24 mouse cellular contexts compared by ENCODE assay signal in genomic region chr2:60647650-60648049, GRCm38 (mm10).
DNase-seq lines count a peak whose midpoint lies in the region; ATAC-seq lines count a peak whose summit lies in the region.
"Had no signal": no experiment of that assay in that cellular context is flagged by ENCODE, and none has a peak within 500 bp of the region (broad histone marks: within the 10 kb centered on the region; RNA-seq: fewer than 3 reads in every experiment).

No protein-coding gene starts in this region.

- no peak overlapping the region for H3K4me2 ChIP-seq in embryonic facial prominence, embryonic 12.5 days (replicated peaks)
- H3K4me2 ChIP-seq in hindbrain, embryonic 14.5 days (replicated peaks): no peak overlapping the region
- H3K4me2 ChIP-seq in limb, embryonic 13.5 days (replicated peaks): no peak overlapping the region
- H3K4me2 ChIP-seq in neural tube, embryonic 14.5 days (ENCODE audit: low read depth, low read length): no peak overlapping the region
- H3K4me2 ChIP-seq: embryonic facial prominence, embryonic 13.5 days; heart, embryonic 13.5 days; liver, embryonic 11.5 days; midbrain, embryonic 11.5 days had no signal

- no peaks in the 10 kb centered on the region for H3K36me3 ChIP-seq in embryonic facial prominence, embryonic 12.5 days
- H3K36me3 ChIP-seq in embryonic facial prominence, embryonic 10.5 days (replicated peaks): no peaks in the 10 kb centered on the region
- H3K36me3 ChIP-seq in hindbrain, embryonic 14.5 days (replicated peaks; ENCODE audit: control insufficient read depth, insufficient read depth): no peaks in the 10 kb centered on the region
- H3K36me3 ChIP-seq in hindbrain, embryonic 10.5 days: no peaks in the 10 kb centered on the region
- no peaks in the 10 kb centered on the region for H3K36me3 ChIP-seq in limb, embryonic 13.5 days
- no peaks in the 10 kb centered on the region for H3K36me3 ChIP-seq in limb, embryonic 10.5 days
- no peaks in the 10 kb centered on the region for H3K36me3 ChIP-seq in neural tube, embryonic 14.5 days (ENCODE audit: control insufficient read depth, insufficient read depth, low read length)
- H3K36me3 ChIP-seq: embryonic facial prominence, embryonic 13.5 days; heart, embryonic 13.5 days had no signal

- ATAC-seq in embryonic facial prominence, embryonic 12.5 days (ENCODE audit: insufficient number of reproducible peaks, insufficient read depth, low FRiP score, low TSS enrichment): peak; percentile 52
- peak; percentile 29; the same call in 1 of the 2 replicates for ATAC-seq in hindbrain, embryonic 14.5 days (ENCODE audit: low FRiP score)
- ATAC-seq in limb, embryonic 13.5 days (ENCODE audit: low FRiP score, low read depth): peak; percentile 36; the same call in 1 of the 2 replicates
- peak; percentile 58; the same call in 1 of the 2 replicates for ATAC-seq in neural tube, embryonic 14.5 days (ENCODE audit: low read depth)
- ATAC-seq: CD4-positive, CD25-positive, alpha-beta regulatory T cell, adult 4 months; liver, postnatal 0 days; lung, postnatal 0 days had no signal

- no peak for DNase-seq in embryonic facial prominence, embryonic 10.5 days (ENCODE audit: low spot score)
- DNase-seq in hindbrain, embryonic 14.5 days (ENCODE audit: low spot score): no peak
- DNase-seq in hindbrain, embryonic 10.5 days (ENCODE audit: low spot score): no peak
- DNase-seq in limb, embryonic 10.5 days (ENCODE audit: low spot score): no peak
- DNase-seq in gastrocnemius, adult 18-20 months (ENCODE audit: low spot score): no peak
- DNase-seq: adrenal gland, postnatal 25 days; cerebellum, adult 8-10 months; cerebellum, postnatal 36 days; gastrocnemius, postnatal 36 days; heart, adult 2 months; heart, postnatal 14 days; kidney, adult 8-10 months; liver, postnatal 0 days had no signal

- no peak overlapping the region for H3K9ac ChIP-seq in embryonic facial prominence, embryonic 12.5 days
- H3K9ac ChIP-seq in hindbrain, embryonic 14.5 days: no peak overlapping the region
- no peak overlapping the region for H3K9ac ChIP-seq in limb, embryonic 13.5 days
- H3K9ac ChIP-seq in neural tube, embryonic 14.5 days (replicated peaks; ENCODE audit: low read depth, low read length): no peak overlapping the region
- H3K9ac ChIP-seq: embryonic facial prominence, embryonic 13.5 days; heart, embryonic 13.5 days; liver, postnatal 0 days had no signal

- H3K4me3 ChIP-seq in embryonic facial prominence, embryonic 12.5 days: no peak overlapping the region
- no peak overlapping the region for H3K4me3 ChIP-seq in embryonic facial prominence, embryonic 10.5 days
- no peak overlapping the region for H3K4me3 ChIP-seq in hindbrain, embryonic 14.5 days (replicated peaks; ENCODE audit: low read length)
- no peak overlapping the region for H3K4me3 ChIP-seq in hindbrain, embryonic 10.5 days
- no peak overlapping the region for H3K4me3 ChIP-seq in limb, embryonic 13.5 days
- H3K4me3 ChIP-seq in limb, embryonic 10.5 days: no peak overlapping the region
- no peak overlapping the region for H3K4me3 ChIP-seq in neural tube, embryonic 14.5 days (ENCODE audit: low read depth, low read length)
- H3K4me3 ChIP-seq: embryonic facial prominence, embryonic 13.5 days; erythroblast, embryonic 14.5 days; heart, adult 2 months; heart, embryonic 13.5 days had no signal

- no peaks in the 10 kb centered on the region for H3K27me3 ChIP-seq in embryonic facial prominence, embryonic 12.5 days
- H3K27me3 ChIP-seq in embryonic facial prominence, embryonic 10.5 days (replicated peaks; ENCODE audit: low read depth, poor library complexity, severe bottlenecking): no peaks in the 10 kb centered on the region
- no peaks in the 10 kb centered on the region for H3K27me3 ChIP-seq in hindbrain, embryonic 14.5 days (ENCODE audit: control insufficient read depth, insufficient read depth, low read length)
- no peaks in the 10 kb centered on the region for H3K27me3 ChIP-seq in hindbrain, embryonic 10.5 days (ENCODE audit: insufficient read depth, poor library complexity, severe bottlenecking)
- H3K27me3 ChIP-seq in limb, embryonic 13.5 days: no peaks in the 10 kb centered on the region
- H3K27me3 ChIP-seq in limb, embryonic 10.5 days (ENCODE audit: low read depth, poor library complexity, severe bottlenecking): no peaks in the 10 kb centered on the region
- no peaks in the 10 kb centered on the region for H3K27me3 ChIP-seq in neural tube, embryonic 14.5 days (ENCODE audit: control insufficient read depth, insufficient read depth, low read length)
- H3K27me3 ChIP-seq: embryonic facial prominence, embryonic 13.5 days; heart, embryonic 13.5 days had no signal

- 61% methylated on average over 5 of the region's 5 CpGs for WGBS in embryonic facial prominence, embryonic 12.5 days
- WGBS in embryonic facial prominence, embryonic 10.5 days: 68% methylated on average over 5 of the region's 5 CpGs
- WGBS in hindbrain, embryonic 14.5 days: 58% methylated on average over 5 of the region's 5 CpGs
- 78% methylated on average over 5 of the region's 5 CpGs for WGBS in hindbrain, embryonic 10.5 days
- WGBS in limb, embryonic 13.5 days: 68% methylated on average over 5 of the region's 5 CpGs
- 72% methylated on average over 5 of the region's 5 CpGs for WGBS in limb, embryonic 10.5 days
- 23% methylated on average over 5 of the region's 5 CpGs for WGBS in neural tube, embryonic 14.5 days

- 0 out of 2 replicates have a peak, but pooled peaks cover 3% of the 10 kb centered on the region for H3K4me1 ChIP-seq in embryonic facial prominence, embryonic 12.5 days
- no peaks in the 10 kb centered on the region; the same call in 1 of the 2 replicates for H3K4me1 ChIP-seq in embryonic facial prominence, embryonic 10.5 days
- no peaks in the 10 kb centered on the region for H3K4me1 ChIP-seq in hindbrain, embryonic 14.5 days (replicated peaks; ENCODE audit: control insufficient read depth, insufficient read depth, low read length)
- no peaks in the 10 kb centered on the region for H3K4me1 ChIP-seq in hindbrain, embryonic 10.5 days (replicated peaks)
- H3K4me1 ChIP-seq in limb, embryonic 13.5 days: peaks cover 17% of the 10 kb centered on the region
- H3K4me1 ChIP-seq in limb, embryonic 10.5 days: peaks cover 7% of the 10 kb centered on the region; the same call in 1 of the 2 replicates
- 0 out of 2 replicates have a peak, but pooled peaks cover 3% of the 10 kb centered on the region for H3K4me1 ChIP-seq in neural tube, embryonic 14.5 days (ENCODE audit: control insufficient read depth, insufficient read depth, low read length)
- H3K4me1 ChIP-seq: embryonic facial prominence, embryonic 13.5 days had no signal

- no peaks in the 10 kb centered on the region for H3K9me3 ChIP-seq in embryonic facial prominence, embryonic 12.5 days
- no peaks in the 10 kb centered on the region for H3K9me3 ChIP-seq in embryonic facial prominence, embryonic 10.5 days
- no peaks in the 10 kb centered on the region for H3K9me3 ChIP-seq in hindbrain, embryonic 14.5 days (ENCODE audit: control insufficient read depth, low read length)
- no peaks in the 10 kb centered on the region for H3K9me3 ChIP-seq in hindbrain, embryonic 10.5 days
- no peaks in the 10 kb centered on the region for H3K9me3 ChIP-seq in limb, embryonic 13.5 days
- H3K9me3 ChIP-seq in limb, embryonic 10.5 days (replicated peaks): no peaks in the 10 kb centered on the region
- H3K9me3 ChIP-seq in neural tube, embryonic 14.5 days (ENCODE audit: control insufficient read depth, low read length): no peaks in the 10 kb centered on the region
- H3K9me3 ChIP-seq: embryonic facial prominence, embryonic 13.5 days; heart, embryonic 13.5 days had no signal

- no peak overlapping the region for H3K27ac ChIP-seq in embryonic facial prominence, embryonic 12.5 days
- no peak overlapping the region for H3K27ac ChIP-seq in embryonic facial prominence, embryonic 10.5 days (replicated peaks)
- no peak overlapping the region for H3K27ac ChIP-seq in hindbrain, embryonic 14.5 days
- H3K27ac ChIP-seq in hindbrain, embryonic 10.5 days: no peak overlapping the region
- H3K27ac ChIP-seq in limb, embryonic 13.5 days: no peak overlapping the region
- no peak overlapping the region for H3K27ac ChIP-seq in limb, embryonic 10.5 days
- H3K27ac ChIP-seq in neural tube, embryonic 14.5 days (ENCODE audit: low read depth, low read length): no peak overlapping the region
- H3K27ac ChIP-seq: embryonic facial prominence, embryonic 13.5 days; heart, adult 2 months; heart, embryonic 13.5 days; macrophage had no signal
